Mouse (Mus musculus) thymus, postnatal 14 days (tissue): ENCODE results near the gene Mex3a.

Experiments
- DNase-seq: peaks from one replicate; pipeline ENCODE4 v3.0.0; 2021

Gene Mex3a

DNA sequence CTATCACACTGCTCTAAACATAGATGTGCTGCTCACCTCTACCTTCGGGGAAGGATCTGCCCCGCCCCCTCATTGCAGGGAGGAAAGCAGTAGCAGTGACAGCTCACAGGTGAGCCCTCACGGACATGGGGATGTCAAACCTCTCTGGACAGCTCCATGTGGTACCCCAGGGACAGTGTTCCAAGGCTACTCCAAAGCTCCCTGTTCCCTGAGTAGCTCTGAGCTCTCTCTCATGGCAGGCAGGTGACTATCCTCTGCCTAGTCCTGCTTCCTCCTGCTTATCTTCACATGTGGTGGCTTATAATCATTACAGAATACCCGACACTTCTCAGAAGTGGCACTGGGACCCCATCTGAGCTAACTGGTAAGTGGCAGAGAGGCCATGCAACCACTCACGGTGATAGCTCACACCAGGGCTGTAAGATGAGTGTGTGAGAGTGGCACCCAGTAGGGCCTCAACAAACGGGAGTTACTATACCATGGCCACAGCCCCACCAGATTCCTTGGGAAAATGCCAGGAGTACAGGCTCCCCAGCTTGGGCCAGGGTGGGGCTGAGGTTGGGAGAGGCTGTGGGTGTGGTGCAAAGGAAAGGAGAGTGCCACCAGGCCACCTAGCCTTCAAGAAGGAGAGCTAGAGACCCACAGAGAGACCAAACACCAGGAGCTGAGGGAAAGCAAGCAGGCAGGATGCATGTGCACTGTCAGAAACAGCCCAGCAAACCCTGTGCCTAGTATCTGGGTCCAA lies 14.7 kb downstream of the Mex3a start:
- no peak for DNase-seq

DNA sequence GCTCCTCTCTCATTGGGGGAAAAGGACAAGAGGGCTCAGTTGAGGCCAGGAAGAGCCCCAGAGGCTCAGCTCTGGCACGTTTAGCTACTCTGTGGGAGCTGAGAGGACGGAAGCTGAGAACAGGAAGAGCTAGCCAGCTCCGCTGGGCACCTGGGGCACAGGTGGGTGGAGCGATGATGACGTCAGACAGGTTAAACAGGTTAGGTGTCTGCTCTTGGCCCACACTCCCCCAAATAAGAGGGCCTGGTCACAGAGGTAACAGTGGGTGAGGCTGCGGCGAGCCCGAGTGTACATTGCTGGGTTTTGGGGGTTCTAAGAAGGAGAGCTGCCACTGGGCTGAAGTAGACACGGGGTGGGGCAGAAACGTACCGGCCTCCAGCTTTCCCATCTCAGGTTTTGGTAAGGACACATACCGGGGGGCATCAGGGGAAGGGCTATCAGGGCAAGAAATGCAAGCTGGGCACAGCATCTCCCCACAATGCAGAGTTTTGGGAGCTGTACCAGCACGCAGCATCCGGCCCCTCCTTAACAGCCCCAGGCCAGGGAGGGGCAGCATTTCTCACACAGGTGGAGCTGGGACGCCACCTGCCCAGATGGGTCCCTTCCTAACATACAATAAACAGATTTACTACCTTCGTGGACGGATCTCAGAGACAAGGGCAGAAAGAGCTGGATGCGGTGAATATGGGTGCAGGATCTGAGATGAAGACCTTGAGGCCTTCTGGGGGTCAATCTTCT lies 16.2 kb downstream of the Mex3a start, which contains the start of gene Rab25:
Gene Rab25, minus strand, starts transcription at position 121 of the 738 bp plus-strand sequence.
- no peak for DNase-seq

DNA sequence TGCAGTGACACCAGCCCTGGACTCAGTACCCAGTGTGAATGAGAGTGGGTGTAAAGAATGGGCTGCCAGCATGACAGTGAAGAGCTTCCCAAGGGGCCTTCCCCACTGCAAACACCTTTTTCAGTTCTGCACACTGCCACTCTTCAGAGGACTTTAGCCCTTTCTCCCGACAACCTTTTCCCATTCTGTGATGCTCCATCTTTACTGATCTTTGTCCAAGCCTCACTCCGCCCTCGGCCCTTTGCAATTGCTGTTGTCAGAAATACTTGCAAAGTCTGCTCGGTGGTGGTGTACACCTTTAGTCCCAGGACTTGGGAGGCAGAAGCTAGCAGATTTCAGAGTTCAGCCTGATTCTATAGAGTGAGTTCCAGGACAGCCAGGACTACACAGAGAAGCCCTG lies 19.4 kb downstream of the Mex3a start:
- no peak for DNase-seq

DNA sequence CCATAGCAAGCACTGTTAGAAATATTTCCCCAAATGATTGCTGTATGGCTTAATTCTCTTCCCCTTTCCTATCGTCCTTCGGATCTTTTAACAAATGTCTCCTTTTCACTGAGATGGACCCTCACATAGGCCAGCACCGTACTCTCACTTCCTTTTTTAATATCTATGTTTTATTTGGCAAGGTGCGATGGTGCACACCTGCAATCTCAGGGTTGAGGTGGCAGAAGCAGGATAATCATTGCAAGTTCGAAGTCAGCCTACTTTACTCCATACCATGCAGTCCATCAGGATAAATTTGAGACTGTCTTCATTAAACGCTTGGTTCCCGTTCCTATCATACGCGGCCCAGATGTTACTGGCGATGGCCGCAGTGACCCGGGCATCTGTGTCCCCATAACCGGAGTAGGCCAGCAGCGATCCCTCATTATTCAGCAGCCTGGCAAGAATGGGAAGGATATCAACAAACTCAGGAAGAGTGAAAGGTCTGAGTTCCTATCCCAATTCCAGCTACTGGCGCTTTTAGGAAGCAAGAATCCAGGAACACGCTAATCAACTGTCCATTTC lies 20.0 kb downstream of the Mex3a start:
- no peak for DNase-seq

DNA sequence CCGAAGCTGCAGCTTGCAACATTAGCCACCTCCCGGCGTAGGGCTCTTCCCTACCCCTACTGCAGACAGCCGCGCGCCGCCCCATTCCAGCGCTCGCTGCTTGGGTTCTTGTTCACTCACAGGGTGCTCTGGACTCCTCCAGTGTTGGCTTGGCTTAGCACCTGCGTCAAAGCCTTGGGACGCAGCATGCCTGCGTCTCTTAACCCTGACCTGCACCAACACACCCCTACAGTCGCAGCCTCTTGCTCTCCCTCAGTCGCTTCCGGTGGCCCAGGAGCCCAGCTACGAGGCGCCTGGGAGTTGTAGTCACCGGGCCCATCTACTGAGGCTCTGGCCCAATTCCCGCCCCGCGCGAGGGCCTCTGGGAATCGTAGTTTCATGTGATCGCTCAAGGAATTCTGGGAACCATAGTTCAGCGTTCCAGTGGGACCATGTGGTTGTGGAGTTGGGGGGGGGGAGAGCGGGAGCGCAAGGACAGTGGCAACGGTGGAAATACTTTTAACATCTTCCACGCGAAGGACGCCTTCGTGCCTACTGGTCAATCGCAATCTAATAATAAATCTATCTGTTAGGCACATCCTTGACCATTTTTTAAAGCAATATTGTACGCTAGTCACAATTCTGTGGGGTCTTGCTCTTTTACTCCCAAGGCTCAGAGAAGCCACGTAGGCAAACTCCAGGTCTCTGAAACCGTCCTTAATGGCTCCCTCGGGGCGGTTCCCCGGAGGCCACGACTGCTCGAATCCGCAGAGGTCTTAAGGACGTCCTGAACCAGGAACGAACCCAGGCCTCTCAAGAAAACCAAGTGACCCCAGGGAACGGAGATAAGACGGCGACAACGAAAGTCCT lies 20.7 kb downstream of the Mex3a start, which contains the start of gene Lamtor2:
Gene Lamtor2, minus strand, starts transcription at position 399 of the 849 bp plus-strand sequence.
- DNase-seq = peak; percentile 96

DNA sequence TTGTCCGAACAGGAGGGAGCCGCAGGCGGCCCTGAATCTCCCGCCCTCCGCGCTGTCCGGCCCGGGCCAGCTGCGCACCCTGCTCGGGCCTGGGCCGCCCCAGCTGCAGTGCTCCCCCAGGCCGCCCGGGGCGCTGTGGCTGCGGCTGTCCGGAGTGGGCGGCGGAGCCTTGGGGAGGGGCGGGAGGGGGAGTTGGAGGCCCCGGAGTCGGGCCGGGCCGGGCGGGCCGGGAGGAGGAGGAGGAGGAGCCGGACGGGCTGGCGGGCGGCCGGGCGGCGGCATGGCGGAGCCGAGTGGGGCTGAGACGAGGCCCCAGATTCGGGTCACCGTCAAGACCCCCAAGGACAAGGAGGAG lies 21.3 kb downstream of the Mex3a start, which contains the start of gene Ubqln4:
Gene Ubqln4, plus strand, starts transcription at position 234 of the 355 bp plus-strand sequence.
- peak; percentile 90 for DNase-seq

DNA sequence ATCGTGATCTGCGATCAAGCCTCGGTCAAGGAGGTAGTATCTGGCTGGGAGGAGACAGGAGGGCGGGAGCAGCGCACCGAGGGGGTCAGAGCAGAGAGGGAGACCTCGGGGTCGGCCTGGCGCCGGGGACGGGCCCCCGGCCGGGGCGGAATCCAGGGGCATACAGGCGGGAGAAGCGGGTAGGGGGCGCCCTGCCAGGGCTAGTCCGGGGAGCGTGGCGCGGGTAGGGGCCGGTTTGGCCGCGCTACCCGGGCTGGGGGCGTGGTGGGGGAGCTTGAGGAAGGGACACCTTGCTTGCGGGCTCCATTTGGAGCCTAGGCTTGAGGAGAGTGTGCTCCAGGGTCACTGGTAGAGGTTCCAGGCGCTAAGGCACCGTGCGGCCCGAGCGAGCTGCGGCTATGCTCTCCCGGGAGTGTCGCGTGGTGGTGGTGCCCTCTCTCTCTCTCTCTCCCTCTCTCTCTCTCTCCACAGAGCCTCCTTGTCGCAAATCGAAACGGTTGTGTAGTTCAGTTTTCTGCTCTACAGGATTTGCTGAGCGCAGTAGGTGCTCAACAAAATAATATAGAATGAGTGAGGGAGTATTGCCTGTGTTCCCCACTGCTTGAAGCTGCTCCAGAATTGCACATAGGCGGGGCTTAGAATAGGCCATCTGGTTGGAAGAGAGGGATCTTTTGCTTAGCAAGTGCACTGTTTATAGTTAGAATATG lies 21.8 kb downstream of the Mex3a start:
- peak; percentile 84 for DNase-seq

DNA sequence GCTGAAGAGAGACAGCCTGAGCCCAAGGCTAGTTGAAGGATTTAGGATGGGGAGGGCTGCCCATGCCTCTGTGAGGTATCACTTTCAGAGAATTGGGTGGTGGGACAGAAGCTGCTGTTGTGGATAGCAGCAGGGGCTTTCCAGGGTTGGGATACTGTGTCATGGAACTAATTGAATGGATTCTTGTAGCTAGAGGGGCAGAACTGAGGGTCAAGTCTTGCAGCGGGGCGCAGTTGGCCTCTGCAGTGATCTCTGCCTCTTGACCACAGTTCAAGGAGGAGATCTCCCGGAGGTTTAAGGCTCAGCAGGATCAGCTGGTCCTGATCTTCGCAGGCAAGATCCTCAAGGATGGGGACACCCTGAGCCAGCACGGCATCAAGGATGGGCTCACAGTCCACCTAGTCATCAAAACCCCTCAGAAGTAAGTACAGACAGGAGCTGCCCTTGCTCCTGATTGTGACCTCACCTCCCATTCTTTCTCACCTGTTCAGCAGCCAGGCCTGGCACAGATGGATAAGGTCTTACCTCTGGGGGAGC lies 22.9 kb downstream of the Mex3a start:
- no peak for DNase-seq

DNA sequence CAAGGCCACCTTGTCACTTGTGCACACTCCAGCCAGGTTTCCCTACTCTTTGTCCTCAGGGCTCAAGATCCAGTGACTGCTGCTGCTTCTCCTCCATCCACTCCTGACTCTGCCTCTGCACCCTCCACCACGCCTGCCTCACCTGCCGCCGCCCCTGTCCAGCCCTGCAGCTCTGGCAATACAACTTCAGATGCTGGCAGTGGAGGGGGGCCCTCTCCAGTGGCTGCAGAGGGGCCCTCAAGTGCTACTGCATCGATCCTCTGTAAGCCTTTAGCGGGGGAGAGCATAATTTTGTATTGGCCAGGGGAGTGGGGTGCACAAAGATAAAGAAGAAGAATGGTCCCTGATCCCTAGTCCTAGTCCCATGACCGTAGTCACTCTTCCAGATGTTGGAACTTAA lies 23.5 kb downstream of the Mex3a start:
- DNase-seq = no peak

DNA sequence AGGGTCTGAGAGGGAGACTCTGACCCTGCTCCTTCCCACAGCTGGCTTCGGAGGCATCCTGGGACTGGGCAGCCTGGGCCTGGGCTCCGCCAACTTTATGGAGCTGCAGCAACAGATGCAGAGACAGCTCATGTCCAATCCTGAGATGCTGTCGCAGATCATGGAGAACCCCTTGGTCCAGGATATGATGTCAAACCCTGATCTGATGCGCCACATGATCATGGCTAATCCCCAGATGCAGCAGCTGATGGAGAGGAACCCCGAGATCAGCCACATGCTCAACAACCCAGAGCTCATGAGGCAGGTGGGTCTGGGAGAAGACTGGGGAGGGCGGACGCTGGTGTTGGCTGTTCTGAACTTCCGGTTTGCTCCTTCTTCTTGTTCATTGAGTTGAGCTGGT lies 24.4 kb downstream of the Mex3a start:
- no peak for DNase-seq

DNA sequence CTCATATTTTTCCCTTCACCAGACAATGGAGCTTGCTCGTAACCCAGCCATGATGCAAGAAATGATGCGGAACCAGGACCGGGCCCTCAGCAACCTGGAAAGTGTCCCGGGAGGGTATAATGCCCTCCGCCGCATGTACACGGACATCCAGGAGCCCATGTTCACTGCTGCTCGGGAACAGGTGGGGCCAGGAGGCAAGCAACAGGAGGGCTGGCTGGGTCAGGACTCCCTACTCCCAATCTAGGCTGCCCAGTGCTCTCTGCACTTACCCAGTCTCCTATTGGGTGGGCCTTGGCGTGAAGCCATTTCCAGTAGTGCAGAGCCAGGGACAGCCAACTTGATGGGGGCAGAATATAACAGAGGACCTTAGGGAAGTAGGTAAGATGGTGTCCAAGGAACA lies 27.4 kb downstream of the Mex3a start:
- no peak for DNase-seq

DNA sequence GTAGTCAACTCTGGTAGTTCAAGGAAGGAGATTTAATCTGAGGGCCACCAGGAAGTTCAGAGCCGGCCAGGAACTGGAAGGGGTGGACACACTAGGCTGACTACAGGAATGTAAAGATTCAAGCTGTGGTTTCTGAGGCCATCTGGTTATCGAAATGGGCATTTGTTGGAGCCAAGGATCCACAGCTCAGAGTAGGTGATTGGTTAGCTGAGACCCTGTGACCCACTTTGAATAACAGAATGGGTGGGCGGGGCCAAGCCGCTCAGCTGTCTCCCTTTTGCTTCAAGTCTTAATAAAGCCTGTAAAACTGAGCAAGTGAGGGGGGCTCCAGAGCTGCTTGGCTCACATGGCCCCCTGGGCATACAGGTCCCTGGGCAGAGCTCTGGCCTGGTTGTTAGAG lies 29.8 kb downstream of the Mex3a start:
- no peak for DNase-seq

DNA sequence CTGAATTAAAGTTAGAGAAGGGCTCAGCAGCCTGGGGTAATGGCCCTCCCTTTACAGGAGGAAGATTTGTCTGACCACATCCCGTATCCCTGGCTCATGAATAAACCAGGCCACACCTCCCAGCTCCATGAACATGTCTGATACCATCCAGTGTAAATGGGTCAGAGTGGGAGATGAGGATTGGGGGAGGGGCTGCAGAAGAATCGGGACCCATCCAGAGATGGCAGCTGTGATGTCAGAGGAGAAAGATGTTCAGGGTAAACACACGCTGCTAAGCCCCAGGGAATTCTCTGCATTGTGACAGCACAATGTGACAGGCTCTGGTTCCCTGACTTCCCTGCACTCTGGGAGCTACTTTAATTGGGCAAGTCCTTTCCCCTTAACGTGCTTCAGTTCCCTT lies 31.2 kb downstream of the Mex3a start:
- DNase-seq = no peak

DNA sequence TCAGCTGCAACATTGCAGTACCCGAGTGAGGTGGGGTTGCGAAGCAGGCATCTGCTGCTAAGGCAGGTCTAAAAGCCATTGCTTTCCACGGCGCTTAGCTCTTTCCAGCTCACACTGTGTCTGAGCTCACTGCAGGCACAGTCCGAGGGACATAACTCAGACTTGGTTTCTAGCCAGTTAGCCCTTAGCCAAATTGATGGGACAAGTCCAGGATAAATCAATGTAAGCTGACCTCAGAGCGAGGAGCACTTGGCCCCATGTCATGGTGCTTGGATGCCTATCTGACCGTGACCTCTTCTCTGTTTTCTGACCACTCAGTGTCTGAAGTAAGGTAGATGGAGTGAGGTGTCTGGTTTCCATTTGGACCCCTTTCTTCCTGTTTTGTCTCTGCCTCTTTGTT lies 31.8 kb downstream of the Mex3a start:
- DNase-seq = no peak

DNA sequence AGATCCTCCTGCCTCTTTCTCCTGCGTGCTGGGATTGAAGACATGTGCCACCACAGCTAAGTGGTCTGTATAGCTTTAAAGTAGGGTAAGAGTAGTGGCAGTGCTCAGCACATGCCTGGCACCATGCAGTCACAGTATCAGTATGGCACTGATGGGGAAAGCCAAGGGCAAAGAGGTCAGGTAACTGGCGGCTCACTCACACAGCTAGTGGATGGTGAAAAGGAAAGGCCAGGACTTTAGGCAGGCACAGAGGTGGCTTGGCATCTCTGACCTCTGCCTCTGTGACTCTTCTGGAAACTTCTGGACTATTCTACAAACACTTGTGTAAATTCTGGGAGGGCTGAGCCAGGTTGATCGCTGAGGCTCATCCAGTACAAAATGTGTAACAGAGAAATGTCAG lies 33.9 kb downstream of the Mex3a start:
- no peak for DNase-seq

DNA sequence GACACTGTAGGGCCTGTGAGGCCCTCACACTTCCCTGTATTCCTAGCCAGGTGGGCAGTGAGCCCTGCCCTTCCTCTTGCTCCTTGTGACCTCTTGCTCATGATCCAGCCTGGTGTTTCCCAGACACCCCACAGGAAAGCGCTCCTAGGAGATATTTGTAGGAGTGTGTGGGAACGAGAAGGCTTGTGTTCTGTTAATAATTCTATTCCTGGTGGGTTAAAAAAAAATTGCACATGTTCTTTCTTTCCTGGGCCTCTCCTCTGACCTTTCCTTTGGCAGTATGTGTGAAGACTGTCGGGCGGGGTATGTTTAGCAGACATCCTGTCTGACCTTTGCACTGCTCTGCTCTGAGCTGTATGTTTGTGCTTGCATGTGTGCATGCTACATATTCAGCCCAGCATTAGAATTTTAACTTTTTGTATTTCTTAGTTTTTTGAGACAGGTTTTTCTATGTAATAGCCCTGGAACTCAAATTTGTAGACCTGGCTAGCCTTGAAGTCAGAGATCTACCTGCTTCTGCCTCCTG lies 34.4 kb downstream of the Mex3a start:
- no peak for DNase-seq

DNA sequence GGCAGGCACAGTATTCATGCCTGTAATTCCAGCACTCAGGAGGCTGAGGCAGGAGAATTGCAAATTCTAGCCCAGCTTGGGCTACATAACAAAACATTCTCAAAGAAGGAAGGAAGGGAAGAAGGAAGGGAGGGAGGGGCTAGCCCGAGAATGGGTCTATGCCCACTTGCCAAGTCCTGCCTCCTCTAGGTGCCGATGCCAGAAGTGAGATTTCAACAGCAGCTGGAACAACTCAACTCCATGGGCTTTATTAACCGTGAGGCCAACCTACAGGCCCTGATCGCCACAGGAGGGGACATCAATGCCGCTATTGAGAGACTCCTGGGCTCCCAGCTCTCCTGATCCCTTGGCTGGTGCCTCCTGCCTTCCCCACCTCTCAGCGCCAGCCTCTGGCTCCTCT lies 35.7 kb downstream of the Mex3a start:
- DNase-seq = no peak

DNA sequence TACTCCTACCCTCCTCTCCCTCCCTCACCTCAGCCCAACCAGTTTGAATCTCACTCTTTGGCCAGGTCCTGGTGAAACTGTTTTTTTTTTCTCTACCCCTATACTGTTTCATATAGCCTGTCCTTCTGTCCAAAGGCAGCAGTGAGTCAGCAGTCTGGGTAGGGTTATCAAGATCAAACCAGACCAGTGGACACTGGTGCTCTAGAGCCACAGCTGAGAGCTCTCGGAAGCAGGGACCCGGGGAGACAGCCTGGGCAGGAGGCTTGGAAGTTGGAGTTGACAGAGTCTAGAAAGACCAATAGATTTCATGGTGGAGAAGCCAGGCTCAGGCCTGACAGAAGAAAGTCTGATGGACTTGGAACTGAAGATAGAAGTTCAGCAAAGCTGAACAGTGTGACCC lies 36.4 kb downstream of the Mex3a start:
- DNase-seq = no peak

DNA sequence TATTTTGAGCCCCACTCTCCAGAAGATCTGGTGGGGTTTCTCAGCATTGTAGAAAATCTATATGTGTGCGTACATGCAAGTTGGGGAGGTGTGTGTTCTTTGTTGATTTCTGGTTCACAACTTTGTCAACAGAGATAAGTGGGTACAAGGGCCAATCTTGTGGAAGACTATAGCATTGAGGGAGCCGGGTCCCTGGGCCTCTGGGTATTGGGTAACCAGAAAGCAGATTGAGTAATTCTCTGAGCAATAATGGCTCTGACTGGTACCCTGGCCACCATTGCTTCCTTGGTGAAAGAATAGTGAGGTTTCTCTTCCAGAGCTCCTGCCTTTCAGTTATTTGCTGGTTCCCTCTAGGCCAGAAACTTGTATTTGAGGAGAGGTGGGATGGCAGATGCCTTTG lies 36.9 kb downstream of the Mex3a start:
- no peak for DNase-seq

DNA sequence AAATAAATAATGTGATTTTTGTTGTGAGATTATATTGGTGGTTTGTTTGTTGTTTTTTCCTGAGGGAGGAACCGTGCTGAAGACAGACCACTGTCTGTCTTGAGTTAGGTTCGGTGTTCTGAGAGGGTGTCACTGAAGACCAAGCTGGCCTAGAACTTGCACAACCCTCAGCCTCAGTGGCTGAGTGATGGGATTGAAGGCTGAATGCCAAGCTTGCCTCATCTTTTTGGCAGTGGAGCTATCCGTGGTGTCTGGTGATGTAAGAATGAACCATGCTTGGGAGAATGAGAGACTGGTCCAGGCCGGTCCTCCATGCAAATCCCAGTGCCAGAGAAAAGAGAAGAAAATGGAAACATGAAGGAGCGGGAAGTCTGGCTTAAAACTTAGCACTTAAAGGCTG lies 37.5 kb downstream of the Mex3a start:
- DNase-seq = no peak

DNA sequence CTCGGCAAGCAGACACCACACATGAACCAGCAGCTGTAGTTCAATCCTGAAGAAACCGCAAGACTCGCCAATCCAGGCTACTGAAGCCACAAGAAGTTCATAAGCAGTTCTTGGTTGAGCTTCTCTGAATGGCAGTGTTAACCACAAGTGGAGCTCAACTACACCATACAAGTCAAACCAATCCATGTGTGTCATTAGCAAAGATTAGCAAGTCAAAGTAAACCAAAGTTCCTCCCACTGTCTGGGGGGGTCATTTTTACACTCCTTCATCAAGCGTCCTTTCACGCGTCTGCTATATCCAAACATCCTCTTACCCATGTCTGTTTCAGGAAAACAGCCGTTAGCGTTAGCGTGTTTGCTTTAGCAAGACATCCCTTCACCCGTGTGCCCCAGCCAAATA lies 38.1 kb downstream of the Mex3a start:
- no peak for DNase-seq

DNA sequence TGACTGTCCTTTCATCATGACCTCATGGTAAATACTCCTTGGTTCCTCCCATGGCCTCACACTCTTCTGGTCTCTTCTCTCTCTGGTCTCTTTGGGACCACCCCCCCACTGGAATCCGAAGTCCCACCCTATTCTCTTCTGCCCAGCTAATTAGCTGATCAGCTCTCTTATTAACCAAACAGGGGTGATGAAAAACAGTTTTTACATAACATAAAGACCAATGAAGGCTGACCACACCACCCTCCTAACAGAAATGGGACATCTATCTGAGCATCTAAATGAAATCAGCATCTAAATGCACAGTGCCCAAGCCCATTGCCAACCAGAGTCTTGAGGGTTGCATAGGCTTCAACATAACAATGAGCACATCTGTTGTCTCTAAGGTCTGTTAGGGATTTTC lies 39.7 kb downstream of the Mex3a start:
- no peak for DNase-seq
